Mouse (Mus musculus): ENCODE results near the gene Ccr6.

GRCm38 (mm10) chr17:8225746-8226145, 10.1 kb upstream of the Ccr6 start:
- TF ChIP-seq CTCF (IDR thresholded peaks at IDR 0.05; ENCODE audit: extremely low read depth, insufficient read length, insufficient replicate concordance, low read depth, low read length) = no peak
- TF ChIP-seq POLR2A (IDR thresholded peaks at IDR 0.05; ENCODE audit: low read depth, low read length) = no peak
